Mouse (Mus musculus) gastrocnemius, postnatal 14 days (tissue): ENCODE measurements around the gene Hgd. TPM values are rescaled to one million over a fixed set of nuclear protein-coding genes. Genes with fewer than 3 reads are reported as not detected.

Source experiments
- DNase-seq: peaks from one replicate; pipeline ENCODE4 v3.0.0; 2021; ENCODE audit warnings: mixed read lengths
- intact Hi-C: fragments of 180-260 bp; cut with DNase I; formaldehyde crosslinking; loops from one replicate; pipeline ENCODE4 v1.15.1; 2025; ENCODE audit warnings: low total_unique reads
- total RNA-seq, 2 experiments: library from RNA; stranded (reverse); gene quantifications; 2 replicates each; pipeline ENCODE4 v1.2.3; 2021

The Hgd gene
- total RNA-seq, 2 experiments from 2014 or later, result not detected

DNA sequence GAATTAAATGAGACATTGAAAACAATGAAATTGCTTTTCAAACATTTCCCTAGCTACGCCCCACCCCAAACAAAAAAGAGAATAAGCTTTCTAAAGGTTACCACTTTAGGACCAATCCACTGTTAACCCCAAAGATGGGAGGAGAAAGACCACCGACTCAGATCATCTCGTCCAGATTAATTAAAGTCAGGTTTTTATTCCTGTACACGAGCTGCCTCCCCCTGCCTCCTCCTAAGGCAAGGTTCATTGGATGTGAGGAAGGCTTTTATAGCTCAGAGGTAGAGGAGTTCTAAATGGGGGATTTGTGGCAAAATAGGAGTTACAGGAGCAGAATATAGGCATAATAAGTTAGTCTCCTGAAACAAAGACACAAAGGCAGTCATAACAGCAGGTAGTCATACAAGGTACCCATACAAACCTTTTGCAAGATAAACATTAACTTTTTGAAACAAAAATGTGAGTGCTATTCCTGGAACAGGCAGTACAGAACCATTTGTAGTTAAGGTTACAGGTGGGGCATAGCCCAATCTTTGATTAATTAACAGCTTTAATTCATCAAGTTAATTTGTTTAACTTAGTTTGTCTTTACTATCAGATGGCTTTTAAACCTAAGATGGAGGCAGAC, 75.0 kb downstream of the Hgd start:
- intact Hi-C loops, result no loop called here
- DNase-seq, result no peak

DNA sequence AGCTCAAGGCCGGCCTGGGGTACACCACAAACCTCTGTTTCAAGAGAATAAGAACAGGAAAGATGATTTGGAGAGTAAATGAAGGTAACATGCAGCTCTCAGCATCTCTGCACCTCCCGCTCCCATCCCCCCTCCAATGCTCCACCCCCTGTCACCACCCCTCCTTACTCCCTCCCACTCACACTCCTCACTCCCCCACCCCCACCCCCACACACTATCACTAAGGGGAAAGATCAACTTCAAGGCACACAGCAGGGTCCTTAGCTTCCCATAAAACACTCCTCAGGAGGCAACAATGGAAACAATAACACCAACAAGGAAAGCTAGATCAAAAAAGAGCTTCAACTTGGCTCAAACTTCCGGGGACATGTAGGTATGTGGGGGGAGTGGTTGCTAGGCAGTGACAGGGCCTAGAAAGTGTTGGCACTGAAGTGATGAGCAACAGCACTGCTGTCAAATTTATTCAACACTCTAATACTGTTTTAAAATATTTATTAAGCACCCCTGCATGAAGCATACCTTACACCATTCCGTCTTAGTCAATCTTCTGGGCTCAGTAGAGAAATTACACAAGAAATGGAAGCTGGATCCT, 75.9 kb downstream of the Hgd start:
- DNase-seq, result no peak
- intact Hi-C loops, result no loop called here

DNA sequence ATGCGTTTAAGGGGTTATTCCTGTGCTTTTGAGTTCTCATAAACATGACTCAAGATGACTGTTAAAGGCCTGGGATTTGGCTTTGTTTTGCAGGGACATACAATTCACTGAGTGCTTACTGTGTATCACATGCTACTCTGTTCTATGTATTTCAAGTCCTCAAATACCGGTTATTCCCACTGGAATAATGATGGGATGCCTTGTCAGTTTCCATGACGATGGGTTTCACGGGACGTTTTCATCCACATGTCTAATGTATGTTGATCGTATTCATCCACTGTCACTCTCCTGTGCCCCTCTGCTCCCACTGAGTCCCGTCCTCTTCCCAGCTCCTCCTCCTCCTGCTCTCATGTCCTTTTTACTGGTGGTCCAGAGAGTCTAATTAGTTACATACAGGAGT, 76.8 kb downstream of the Hgd start:
- DNase-seq, result no peak
- intact Hi-C loops, result no loop called here

DNA sequence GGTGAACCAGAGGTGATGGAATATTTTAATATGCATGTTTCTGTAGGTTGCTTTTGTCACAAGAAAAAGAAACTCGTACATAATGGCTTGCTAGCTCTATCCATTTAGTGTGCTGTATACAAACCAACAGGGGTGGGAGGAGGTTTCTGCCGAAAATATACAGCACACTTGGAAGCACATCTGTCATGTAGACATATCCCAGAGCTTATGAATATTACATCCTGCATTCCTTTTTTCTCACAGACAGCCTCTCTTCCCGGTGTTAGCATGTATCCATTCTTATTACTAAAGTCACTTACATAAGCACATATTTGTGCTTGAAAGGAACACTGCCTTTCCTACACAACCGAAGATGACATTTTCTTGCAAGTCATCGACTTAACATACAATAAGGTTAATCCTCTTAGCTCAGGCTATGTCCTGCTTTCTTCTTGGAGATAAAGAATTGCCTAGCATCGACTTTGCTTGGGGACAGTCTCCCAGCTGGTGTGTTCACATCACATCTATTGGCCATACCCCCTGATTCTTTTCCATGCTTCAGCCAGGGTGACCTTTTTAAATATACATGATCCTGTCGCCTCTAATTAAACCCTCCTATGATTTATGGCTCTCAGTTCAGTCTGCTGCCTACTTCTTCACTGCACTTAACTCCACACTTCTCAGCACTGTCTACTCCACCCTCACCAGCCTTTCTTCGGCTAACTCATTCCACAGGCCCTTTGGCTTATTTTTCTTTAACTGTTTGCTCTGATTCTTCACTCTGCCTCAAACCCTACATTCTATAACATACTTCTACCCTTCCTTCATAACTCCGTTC, 83.9 kb downstream of the Hgd start:
- intact Hi-C loops, result no loop called here
- no peak for DNase-seq

DNA sequence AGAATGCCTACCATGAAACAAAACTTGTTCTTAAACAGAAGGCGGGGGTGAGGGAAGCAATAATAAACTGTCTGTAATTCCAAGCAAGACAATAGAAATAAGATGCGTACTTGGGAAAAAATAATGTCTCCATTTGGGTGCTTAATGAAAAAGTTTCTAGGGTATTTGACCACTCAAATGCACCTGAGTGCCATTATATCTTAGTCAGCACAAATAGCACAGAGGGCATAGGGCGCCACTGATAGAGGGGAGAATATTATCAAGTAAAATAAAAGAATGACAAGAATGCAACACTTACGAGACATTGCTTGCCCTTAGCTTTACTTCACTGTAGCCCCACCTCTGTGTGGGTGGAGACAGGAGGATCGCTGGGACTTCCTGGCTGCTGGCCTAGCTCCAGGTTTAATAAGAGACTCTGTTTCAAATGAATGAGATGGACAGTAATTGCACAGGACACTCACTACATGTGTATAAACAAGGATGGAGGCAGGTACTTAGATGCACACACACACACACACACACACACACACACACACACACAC, 85.5 kb downstream of the Hgd start:
- intact Hi-C loops, result no loop called here

DNA sequence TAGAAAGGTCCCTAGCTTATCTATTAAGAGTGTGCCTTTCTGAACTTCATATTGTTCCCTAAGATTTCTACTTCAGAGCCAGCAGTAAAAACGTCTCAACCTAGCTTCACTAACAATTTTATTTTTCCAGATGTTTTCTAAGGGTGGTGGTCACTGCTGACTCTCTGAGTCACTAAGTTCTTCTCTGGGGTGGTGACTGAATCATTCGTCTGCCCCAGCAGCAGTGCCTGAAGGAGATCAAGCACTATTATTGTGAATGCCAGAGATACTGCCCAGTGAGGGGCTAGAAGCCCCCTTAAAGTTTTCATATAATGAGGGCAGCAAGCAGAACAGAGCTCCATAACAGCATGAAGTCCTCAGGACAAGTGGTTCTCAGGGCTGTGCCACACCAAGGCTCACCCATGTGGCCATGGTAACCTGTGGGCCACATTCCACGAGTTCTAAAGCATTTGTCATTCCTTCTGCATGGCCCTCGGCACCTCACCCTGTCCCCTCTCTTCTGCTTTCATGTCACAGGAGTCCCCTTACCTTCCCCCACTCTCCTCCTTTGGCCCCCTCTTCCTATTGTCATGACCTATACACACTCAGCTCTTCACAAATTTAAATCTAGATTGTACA, 90.8 kb downstream of the Hgd start:
- DNase-seq, result no peak
- intact Hi-C loops, result no loop called here

More for the DNA sequence above, 85.5 kb downstream of the Hgd start:
- no peak for DNase-seq

DNA sequence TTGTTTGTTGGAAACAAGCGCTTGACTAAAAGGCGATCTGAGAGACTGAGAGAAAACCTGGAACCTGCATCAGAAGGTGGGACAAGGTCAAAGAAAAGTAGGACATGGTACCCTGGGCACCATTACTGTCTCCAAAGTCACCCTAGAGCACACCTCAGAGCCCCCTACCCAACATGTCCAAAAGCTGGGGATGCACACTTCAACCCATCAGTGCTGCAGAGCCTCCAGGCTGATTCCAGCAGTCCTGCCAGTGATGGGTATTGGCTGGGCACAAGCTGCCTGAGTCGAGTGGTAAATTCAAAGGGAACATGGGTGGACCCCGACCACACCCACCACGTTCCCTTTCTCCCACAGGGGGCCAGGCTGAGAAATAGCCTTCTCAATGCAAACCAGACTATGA, 95.4 kb downstream of the Hgd start:
- DNase-seq, result no peak
- intact Hi-C loops, result no loop called here

DNA sequence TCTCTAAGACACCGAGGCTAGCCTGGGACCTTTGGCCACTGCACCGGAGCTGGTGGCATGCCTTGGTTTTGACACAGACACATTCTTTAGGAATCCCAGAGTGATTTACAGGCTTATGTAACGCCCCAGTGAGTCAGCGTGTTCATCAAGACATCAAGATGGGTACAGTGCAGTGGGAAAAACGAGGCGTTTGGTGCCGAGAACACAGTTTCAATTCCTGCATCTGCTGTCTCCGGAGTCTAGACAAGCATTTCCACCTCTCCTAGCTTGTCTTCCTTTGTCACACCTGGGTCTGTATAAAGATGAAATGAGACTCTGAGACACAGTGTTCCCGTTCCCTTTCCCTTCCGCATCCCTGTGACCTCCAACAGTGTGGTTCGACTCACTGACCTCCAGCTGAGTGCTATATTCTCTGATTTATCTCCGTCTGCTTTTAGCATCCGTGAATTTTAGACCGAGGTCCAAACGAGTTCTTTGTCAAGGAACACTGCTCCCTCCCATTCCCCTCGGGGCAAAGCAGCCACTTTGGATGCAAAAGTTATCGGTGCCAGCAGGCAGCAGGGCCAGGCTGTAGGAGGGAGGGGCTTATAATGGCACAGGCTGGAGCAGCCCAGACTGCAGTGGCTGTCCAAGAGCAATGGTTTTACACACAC, 96.2 kb downstream of the Hgd start:
- intact Hi-C loops, result no loop called here
- DNase-seq, result no peak

DNA sequence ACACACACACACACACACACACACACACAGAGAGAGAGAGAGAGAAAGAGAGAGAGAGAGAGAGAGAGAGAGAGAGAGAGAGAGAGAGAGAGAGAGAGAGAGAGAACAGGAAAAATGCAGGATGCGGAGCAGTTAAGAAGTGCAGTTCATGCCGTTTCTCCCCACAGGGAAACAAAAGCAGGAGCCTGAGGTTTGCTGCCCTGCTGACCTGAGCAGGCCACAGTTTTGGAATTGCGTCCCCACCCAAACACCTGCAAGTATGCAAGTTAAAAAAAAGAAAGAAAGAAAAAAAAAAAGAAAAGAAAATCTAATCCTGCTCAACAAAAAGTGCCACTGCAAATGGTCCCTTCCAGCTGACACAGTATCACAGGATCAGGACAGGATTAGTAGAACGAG, 96.7 kb downstream of the Hgd start:
- DNase-seq, result no peak
- intact Hi-C loops, result no loop called here

DNA sequence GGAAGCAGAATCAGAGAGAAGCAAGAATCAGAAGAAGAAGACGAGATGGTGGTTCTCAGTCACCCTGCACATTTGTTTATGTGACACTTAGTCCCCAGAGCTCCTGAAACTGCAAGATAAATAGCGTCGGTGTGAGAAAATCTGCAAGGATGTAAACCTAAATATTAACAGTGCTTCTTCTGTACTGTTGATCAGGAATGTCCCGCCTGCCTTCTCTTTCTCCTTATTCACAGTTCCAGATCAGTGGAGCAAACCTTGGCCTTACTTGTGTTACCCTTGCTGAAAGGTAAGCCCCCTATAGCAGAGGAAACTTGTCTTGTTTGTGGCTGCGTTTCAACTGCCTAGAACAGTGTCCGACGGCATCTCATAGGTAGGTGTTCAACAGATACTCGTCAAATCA, 97.6 kb downstream of the Hgd start:
- intact Hi-C loops, result no loop called here
- no peak for DNase-seq

DNA sequence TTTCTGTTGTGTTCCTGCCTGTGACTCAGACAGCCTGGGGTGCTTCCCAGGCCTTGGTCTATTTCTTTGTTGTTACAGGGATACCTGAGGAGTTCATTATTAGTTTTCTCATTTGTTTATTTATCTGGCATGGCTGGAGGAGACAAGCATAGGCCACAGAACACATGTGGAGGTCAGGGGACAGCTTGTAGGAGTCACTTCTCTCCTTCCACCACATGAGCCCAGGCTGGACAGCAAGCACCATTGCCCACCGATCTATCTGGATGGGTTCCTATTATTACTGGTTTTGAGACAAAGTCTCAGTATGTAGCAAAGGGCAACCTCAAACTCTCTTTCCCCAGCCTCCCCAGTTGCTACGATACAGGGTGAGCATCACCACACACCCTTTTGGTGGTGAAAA, 100.3 kb downstream of the Hgd start:
- DNase-seq, result no peak
- intact Hi-C loops, result loop anchor here (10.0 kb wide), 1 partner anchor 385 kb away; no protein-coding TSS in a partner anchor

DNA sequence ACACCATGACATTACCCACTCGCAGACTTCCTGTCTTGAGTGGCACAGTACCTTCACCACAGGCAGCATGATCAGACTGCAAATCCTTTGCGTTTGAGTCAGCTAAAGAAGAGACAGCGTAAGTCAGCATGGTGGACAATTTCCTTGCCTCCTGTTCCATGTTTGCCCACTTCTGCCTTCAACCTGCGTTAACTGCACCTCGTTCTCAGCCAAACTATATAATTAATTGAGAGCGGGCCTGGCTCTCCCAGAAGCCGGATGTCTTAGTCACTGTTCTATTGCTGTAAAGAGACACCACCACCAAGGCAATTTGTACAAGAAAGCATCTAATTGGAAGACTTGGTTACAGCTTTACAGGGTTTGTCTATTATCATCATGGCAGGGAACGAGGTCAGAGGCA, 100.9 kb downstream of the Hgd start:
- DNase-seq, result no peak
- intact Hi-C loops, result loop anchor here (10.0 kb wide), 1 partner anchor 386 kb away; no protein-coding TSS in a partner anchor

Other genes starting within 250 kb of the Hgd start
- under 1 TPM; 0.16 to 0.21 TPM for gene Stxbp5l, start 195.2 kb upstream of the Hgd start, total RNA-seq
- 1 to 10 TPM; 6.6 to 7.5 TPM for gene Gtf2e1, start 40.4 kb upstream of the Hgd start, total RNA-seq
- 1 to 10 TPM; 6.0 to 6.8 TPM for gene Rabl3, start 40.3 kb upstream of the Hgd start, total RNA-seq
- gene Ndufb4, start 74.3 kb downstream of the Hgd start, total RNA-seq, result 100 to 1,000 TPM; 142 to 157 TPM
- 100 to 1,000 TPM; 209 to 290 TPM for gene Fstl1, start 196.7 kb downstream of the Hgd start, total RNA-seq